Mouse (Mus musculus) heart, embryonic 10.5 days (tissue): ENCODE data around the gene Vps4b. TPM values are rescaled to one million over a fixed set of nuclear protein-coding genes. Genes with fewer than 3 reads are reported as not detected.

Source experiments
- DNase-seq: peaks from one replicate; pipeline ENCODE4 v3.0.0-alpha.2; 2017; ENCODE audit warnings: low spot score
- H3K27ac ChIP-seq: fragments of 300-500 bp; sonication (generic); 2 replicates; pipeline ENCODE4 v1.5.1; 2016; ENCODE audit warnings: mild to moderate bottlenecking
- H3K27me3 ChIP-seq: fragments of 300-500 bp; sonication (generic); 2 replicates; pipeline ENCODE4 v1.6.1; 2016; ENCODE audit warnings: mild to moderate bottlenecking; ENCODE audit not compliant: poor library complexity, insufficient read depth, severe bottlenecking
- H3K36me3 ChIP-seq: fragments of 300-500 bp; sonication (generic); 2 replicates; pipeline ENCODE4 v1.6.1; 2016; ENCODE audit warnings: mild to moderate bottlenecking, moderate library complexity
- H3K4me1 ChIP-seq: fragments of 300-500 bp; sonication (generic); 2 replicates; pipeline ENCODE4 v1.6.1; 2016; ENCODE audit warnings: mild to moderate bottlenecking
- H3K4me3 ChIP-seq: fragments of 300-500 bp; sonication (generic); 2 replicates; pipeline ENCODE4 v1.5.1; 2016; ENCODE audit warnings: mild to moderate bottlenecking, moderate library complexity
- H3K9me3 ChIP-seq: fragments of 300-500 bp; sonication (generic); 2 replicates; pipeline ENCODE4 v1.6.1; 2016; ENCODE audit warnings: mild to moderate bottlenecking, moderate library complexity
- WGBS: fragments of 180-500 bp; shearing (Covaris S2); methylation state at CpG from one replicate; pipeline ENCODE4 v1.1.7; 2016; 5-methylcytosine and 5-hydroxymethylcytosine counted together
- polyA plus RNA-seq: library from polyadenylated mRNA; unstranded; fragments of >200 nt; fragmentation: Nextera tagmentation; extraction: Ambion mirVana; gene quantifications from 2 replicates; pipeline ENCODE4 v1.2.1, GENCODE M21; 2016

Vps4b gene
- 56.5 and 60.7 TPM in 2 replicates for polyA plus RNA-seq

DNA sequence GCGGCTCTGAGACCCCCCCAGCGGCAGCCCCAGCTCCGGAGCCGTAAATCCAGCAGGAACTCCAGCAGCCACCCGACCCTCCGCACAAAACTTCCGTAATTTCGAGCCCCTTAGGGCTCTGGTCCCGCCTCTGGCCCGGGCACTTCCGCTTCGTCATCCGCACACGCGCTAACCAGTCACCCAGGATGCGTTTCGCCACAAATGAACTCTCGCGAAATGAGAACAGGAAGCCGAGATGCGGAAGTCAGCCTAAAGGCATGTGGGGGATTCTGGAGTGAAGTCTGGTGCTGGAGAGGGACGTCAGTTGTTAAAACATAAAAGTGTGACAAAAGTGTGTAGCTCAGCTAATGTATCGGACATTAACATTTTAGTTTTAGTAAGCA is at the start of gene Vps4b:
TSS of gene Vps4b (minus strand) at position 187 of the 383 bp plus-strand sequence.
- WGBS: under 1% methylated on average over 23 of the region's 23 CpGs
- Histone ChIP-seq H3K4me3 (peak within 1 kb of the TSS; percentile 97), H3K9me3 (no peaks in the 10 kb centered on the region), H3K36me3 (no peaks in the 10 kb centered on the region), H3K27me3 (no peaks in the 10 kb centered on the region), H3K27ac (peak within 1 kb of the TSS; percentile 97), H3K4me1 (0 out of 2 replicates have a peak, but pooled peaks cover 8% of the 10 kb centered on the region)
- DNase-seq: peak; percentile 98

- Histone ChIP-seq H3K36me3 (no peaks in the 10 kb centered on the region), H3K27me3 (no peaks in the 10 kb centered on the region), H3K4me3 (no peak overlapping the region), H3K4me1 (no peaks in the 10 kb centered on the region), H3K9me3 (no peaks in the 10 kb centered on the region), H3K27ac (no peak overlapping the region)
- DNase-seq: no peak
- 64% methylated on average over 4 of the region's 4 CpGs for WGBS
These were observed 32.3 kb upstream of the Vps4b start for GRCm38 (mm10) chr1:106828784-106829183.

DNA sequence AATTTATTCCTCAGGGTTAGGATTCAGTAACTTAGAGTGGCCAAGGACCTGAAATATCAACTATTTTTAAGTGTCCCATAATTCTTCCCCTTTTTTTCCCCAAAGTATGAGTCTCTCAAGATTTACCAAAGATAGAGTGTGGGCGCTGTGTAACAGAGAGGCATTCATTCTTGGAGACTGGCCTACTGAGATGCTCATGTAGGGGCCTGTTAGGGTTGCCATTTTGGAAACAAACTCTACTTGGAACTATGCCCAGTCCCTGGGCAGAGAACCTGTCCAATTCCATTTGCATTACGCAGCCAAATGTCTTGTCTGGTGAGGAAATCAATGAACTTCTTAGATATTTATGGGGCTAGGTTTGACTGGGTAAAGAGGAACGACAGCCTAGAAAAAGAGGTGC is 25.8 kb upstream of the Vps4b start:
- 82% methylated on average over 3 of the region's 3 CpGs for WGBS
- no peaks in the 10 kb centered on the region for H3K27me3 ChIP-seq
- H3K9me3 ChIP-seq: no peaks in the 10 kb centered on the region
- no peak overlapping the region for H3K4me3 ChIP-seq
- DNase-seq: no peak
- H3K36me3 ChIP-seq: no peaks in the 10 kb centered on the region
- H3K27ac ChIP-seq: no peak overlapping the region
- H3K4me1 ChIP-seq: no peaks in the 10 kb centered on the region

DNA sequence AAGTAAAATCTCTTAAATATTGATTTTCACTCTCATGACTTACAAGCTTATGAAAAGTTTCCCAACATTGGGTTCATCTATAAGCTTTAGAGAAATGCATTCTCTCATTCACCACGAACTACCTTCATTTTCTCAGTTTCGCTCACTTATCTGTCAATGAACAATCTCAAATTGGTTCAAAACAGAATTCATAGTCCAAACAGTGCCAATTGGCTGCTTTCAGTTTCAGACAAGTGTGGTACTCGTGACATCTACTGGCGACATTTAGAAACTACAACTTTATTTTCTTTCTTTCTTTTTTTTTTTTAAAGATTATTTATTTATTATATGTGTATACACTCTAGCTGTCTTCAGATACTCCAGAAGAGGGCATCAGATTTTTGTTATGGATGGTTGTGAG is 21.8 kb upstream of the Vps4b start:
- Histone ChIP-seq H3K27ac (no peak overlapping the region), H3K4me3 (no peak overlapping the region), H3K36me3 (no peaks in the 10 kb centered on the region), H3K4me1 (no peaks in the 10 kb centered on the region), H3K9me3 (no peaks in the 10 kb centered on the region), H3K27me3 (no peaks in the 10 kb centered on the region)
- DNase-seq: no peak
- 23% methylated on average over 4 of the region's 4 CpGs for WGBS

GRCm38 (mm10) chr1:106816766-106817165 is 20.2 kb upstream of the Vps4b start:
- WGBS: 83% methylated on average over 11 of the region's 11 CpGs
- Histone ChIP-seq H3K9me3 (no peaks in the 10 kb centered on the region), H3K4me1 (no peaks in the 10 kb centered on the region)

DNA sequence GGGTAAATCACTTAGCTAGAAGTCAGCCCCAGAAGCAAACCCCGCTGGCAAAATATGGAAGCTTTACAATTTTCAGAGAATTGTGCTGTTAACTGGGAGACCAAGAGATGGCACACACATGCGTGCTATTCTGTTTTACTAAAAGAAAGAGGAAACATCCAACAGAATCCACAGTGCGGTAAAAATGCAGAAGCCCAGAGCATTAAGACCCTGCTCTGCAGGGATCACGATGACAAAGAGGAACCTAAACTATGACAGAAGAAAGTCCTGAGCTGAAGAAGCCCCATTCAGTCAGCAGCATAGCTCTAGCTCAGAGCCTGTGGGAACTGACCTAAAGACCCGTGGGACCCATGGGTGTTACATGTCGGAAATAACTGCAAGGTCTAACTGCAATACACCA is 18.7 kb upstream of the Vps4b start:
- no peak overlapping the region for H3K27ac ChIP-seq
- no peaks in the 10 kb centered on the region for H3K27me3 ChIP-seq
- no peak for DNase-seq
- 83% methylated on average over 6 of the region's 6 CpGs for WGBS
- no peaks in the 10 kb centered on the region for H3K4me1 ChIP-seq
- no peaks in the 10 kb centered on the region for H3K36me3 ChIP-seq
- no peak overlapping the region for H3K4me3 ChIP-seq
- H3K9me3 ChIP-seq: no peaks in the 10 kb centered on the region

More at GRCm38 (mm10) chr1:106816766-106817165, 20.2 kb upstream of the Vps4b start:
- Histone ChIP-seq H3K27me3 (no peaks in the 10 kb centered on the region), H3K36me3 (no peaks in the 10 kb centered on the region), H3K4me3 (no peak overlapping the region), H3K27ac (no peak overlapping the region)
- DNase-seq: no peak

DNA sequence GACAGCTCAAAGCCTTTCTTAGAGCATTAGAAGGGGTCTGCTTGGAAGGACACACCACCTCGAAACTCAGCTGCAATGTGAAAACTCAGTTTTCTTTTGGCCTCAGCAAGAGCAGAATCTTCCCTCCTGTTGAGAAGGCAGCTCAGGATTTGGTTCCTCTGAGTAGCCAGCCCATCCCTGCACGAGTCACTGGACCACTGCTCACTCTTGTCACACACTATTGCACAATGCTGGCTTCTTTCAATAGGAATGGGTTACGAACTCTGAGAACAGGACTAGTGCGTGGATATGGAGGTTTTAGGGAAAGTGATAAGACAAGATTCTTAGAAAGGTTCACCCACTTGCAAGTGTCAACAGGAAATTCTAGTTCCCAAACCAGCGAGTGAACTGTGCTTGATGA is 18.3 kb upstream of the Vps4b start:
- DNase-seq: no peak

GRCm38 (mm10) chr1:106799931-106800330 is 3.4 kb upstream of the Vps4b start:
- Histone ChIP-seq H3K4me1 (0 out of 2 replicates have a peak, but pooled peaks cover 7% of the 10 kb centered on the region), H3K9me3 (no peaks in the 10 kb centered on the region), H3K27me3 (no peaks in the 10 kb centered on the region), H3K4me3 (no peak overlapping the region), H3K27ac (no peak overlapping the region), H3K36me3 (no peaks in the 10 kb centered on the region)
- no peak for DNase-seq
- WGBS: 81% methylated on average over 3 of the region's 3 CpGs

More for the DNA sequence above, 18.3 kb upstream of the Vps4b start:
- H3K4me3 ChIP-seq: no peak overlapping the region
- H3K4me1 ChIP-seq: no peaks in the 10 kb centered on the region
- WGBS: 66% methylated on average over 5 of the region's 5 CpGs
- no peak overlapping the region for H3K27ac ChIP-seq
- H3K27me3 ChIP-seq: no peaks in the 10 kb centered on the region
- H3K36me3 ChIP-seq: no peaks in the 10 kb centered on the region
- H3K9me3 ChIP-seq: no peaks in the 10 kb centered on the region

- Histone ChIP-seq H3K36me3 (no peaks in the 10 kb centered on the region), H3K27ac (no peak overlapping the region), H3K27me3 (no peaks in the 10 kb centered on the region), H3K9me3 (no peaks in the 10 kb centered on the region), H3K4me3 (no peak overlapping the region), H3K4me1 (0 out of 2 replicates have a peak, but pooled peaks cover 8% of the 10 kb centered on the region)
- no peak for DNase-seq
- WGBS: 43% methylated on average over 1 of the region's 1 CpGs
These were observed 2.9 kb upstream of the Vps4b start for GRCm38 (mm10) chr1:106799406-106799805.

GRCm38 (mm10) chr1:106796987-106797779 is 655 bp upstream of the Vps4b start:
- 62% methylated on average over 7 of the region's 7 CpGs for WGBS
- H3K9me3 ChIP-seq: no peaks in the 10 kb centered on the region
- no peaks in the 10 kb centered on the region for H3K36me3 ChIP-seq
- H3K27me3 ChIP-seq: no peaks in the 10 kb centered on the region
- H3K4me1 ChIP-seq: 0 out of 2 replicates have a peak, but pooled peaks cover 8% of the 10 kb centered on the region
- peak overlapping the region; percentile 97; the same call in 1 of the 2 replicates for H3K27ac ChIP-seq
- H3K4me3 ChIP-seq: peak overlapping the region; percentile 97
- DNase-seq: no peak

DNA sequence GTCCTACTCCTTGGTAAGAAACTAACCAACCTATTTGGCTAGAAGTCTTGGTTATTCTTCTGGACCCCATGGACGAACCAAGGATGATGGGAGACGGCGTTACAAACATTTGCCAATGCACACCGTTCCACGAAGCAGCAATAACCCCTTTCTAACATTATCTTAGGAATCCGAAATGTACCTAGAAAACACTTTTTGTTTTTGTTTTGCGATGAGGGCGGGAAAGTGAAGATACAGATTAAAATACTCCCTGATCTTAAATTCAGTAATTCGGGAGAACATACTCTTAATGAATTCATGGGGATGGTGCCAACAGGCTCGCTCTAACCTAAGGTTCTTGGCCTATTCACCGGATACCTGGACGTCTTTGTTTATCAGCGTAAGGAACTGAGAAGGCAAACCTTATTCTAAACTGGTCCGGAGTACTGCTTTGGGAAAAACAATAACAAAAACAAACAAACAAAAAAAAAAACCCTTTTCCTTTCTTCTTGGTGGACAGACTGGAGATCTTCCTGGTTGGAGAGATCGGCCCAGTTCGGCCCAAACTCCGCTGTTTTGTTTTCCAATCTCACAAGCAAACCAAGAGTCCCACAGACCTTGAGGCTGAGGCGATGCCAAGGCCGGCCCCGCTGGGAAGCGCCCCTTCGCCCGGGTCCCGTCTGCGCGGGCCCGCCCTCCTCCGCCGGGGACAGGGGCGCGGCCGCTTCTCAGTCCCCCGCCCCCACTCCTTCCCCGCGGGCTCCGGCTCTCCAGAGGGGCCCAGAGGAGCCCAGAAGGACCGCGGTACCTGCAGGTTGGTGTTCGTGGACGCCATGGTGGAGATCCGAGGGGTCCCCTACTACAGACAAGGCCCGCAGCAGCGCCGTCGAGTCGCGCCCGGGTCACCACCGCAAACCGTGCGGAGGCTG is 640 bp downstream of the Vps4b start:
- Histone ChIP-seq H3K27me3 (no peaks in the 10 kb centered on the region), H3K36me3 (0 out of 2 replicates have a peak, but pooled peaks cover 2% of the 10 kb centered on the region), H3K4me1 (0 out of 2 replicates have a peak, but pooled peaks cover 8% of the 10 kb centered on the region), H3K9me3 (no peaks in the 10 kb centered on the region), H3K27ac (peak overlapping the region; percentile 97), H3K4me3 (peak overlapping the region; percentile 97)
- DNase-seq: no peak
- WGBS: 3% methylated on average over 51 of the region's 51 CpGs

- Histone ChIP-seq H3K36me3 (peaks cover 73% of the 10 kb centered on the region), H3K27me3 (no peaks in the 10 kb centered on the region), H3K27ac (no peak overlapping the region), H3K9me3 (no peaks in the 10 kb centered on the region), H3K4me3 (no peak overlapping the region), H3K4me1 (no peaks in the 10 kb centered on the region)
- DNase-seq: no peak
- WGBS: 84% methylated on average over 4 of the region's 4 CpGs
These were observed 21.6 kb downstream of the Vps4b start for GRCm38 (mm10) chr1:106774896-106775295.

DNA sequence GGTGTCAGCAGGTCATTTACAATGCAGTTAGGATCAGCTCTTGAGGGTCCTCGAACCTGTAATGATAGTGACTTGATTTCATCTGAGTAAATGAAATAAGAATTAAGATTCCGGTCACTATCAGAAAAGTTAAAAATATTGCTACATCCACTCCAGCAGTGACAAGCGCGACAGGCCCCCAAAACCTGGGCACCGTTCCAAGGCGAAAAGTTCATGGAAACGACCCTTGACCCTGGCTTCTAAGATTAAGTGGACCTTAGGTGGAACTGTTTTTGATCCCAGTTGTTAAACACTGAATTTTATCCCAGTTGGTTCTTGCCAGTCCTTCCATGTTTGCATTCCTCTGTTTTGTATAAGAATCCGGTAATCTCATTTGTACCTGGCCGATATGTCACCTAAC is 22.4 kb downstream of the Vps4b start:
- Histone ChIP-seq H3K9me3 (no peaks in the 10 kb centered on the region), H3K27me3 (no peaks in the 10 kb centered on the region), H3K36me3 (peaks cover 68% of the 10 kb centered on the region), H3K4me1 (no peaks in the 10 kb centered on the region), H3K4me3 (no peak overlapping the region), H3K27ac (no peak overlapping the region)
- WGBS: 88% methylated on average over 9 of the region's 9 CpGs
- DNase-seq: no peak
